Mouse (Mus musculus): ENCODE measurements around the gene Thrb. TPM values are rescaled to one million over a fixed set of nuclear protein-coding genes. Genes with fewer than 3 reads are reported as not detected.

Gene Thrb
- polyA plus RNA-seq, 2 experiments, result 1.3 to 3.9 TPM

DNA sequence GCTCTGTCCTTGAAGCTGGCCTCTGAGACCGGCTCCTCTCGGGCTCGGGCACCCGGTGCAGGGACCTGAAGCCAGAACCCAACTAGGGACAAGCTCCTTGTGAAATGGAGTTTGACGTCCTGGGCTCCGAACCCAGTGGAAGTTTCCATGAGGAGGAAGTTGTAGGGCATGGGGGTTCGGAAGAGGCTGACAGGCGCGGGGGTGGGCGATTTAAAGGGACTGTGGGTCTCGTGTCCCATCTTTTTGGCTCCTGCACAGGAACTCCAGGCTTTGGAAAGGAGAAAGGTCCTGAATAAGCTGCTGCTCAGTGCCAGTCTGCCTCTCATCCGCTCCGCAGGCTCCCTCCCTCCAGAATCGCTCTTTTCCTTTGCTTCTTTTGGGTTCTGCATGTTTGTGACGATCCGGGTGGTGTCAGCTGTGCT lies 1.1 kb downstream of the Thrb start:
- Histone ChIP-seq H3K4me3 (replicated peaks; ENCODE audit: low read length) (peak overlapping the region; percentile 60), H3K27ac (replicated peaks; ENCODE audit: low read depth, low read length) (no peak overlapping the region), H3K9me3 (ENCODE audit: control insufficient read depth, low read length) (no peaks in the 10 kb centered on the region), H3K36me3 (ENCODE audit: control insufficient read depth, insufficient read depth, low read length) (no peaks in the 10 kb centered on the region), H3K4me1 (ENCODE audit: control insufficient read depth, insufficient read depth, low read length) (peaks cover 6% of the 10 kb centered on the region; the same call in 1 of the 2 replicates), H3K27me3 (ENCODE audit: control insufficient read depth, insufficient read depth, low read length) (peaks cover 18% of the 10 kb centered on the region), H3K4me2 (replicated peaks; ENCODE audit: low read depth, low read length, severe bottlenecking) (peak overlapping the region; percentile 98), H3K9ac (ENCODE audit: low read depth, low read length, severe bottlenecking) (peak overlapping the region; percentile 51)
- 0 out of 2 replicates have a peak, but pooled peaks have one; percentile 27 for TF ChIP-seq POLR2A (IDR thresholded peaks at IDR 0.05; ENCODE audit: borderline replicate concordance, extremely low read depth, insufficient read depth, insufficient read length)
- DNase-seq (ENCODE audit: low spot score) (no peak), ATAC-seq (ENCODE audit: low FRiP score, low read depth) (peak; percentile 14; the same call in 1 of the 2 replicates)
- WGBS, result under 1% methylated on average over 15 of the region's 16 CpGs

DNA sequence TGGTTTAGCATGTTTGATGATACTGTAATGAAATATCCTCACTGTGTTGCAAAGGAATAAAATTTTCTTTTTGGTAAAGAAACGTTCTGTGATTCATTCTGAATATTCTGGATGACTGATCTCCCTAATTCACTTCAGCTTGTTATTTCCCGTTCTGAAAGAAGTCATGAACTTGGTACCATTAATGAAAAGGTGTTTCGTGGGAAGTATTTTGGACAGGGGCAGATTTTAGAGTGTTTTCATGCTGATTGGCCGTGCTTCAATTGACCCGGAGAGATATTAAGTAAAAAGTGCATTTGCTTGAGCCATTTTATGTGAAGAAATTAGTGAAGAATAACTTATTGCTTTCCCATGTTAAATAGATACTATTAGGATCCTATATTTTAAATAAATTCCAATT lies 2.0 kb downstream of the Thrb start:
- peaks cover 18% of the 10 kb centered on the region for H3K27me3 ChIP-seq (ENCODE audit: control insufficient read depth, insufficient read depth, low read length)
- no peak for DNase-seq (ENCODE audit: low spot score)

GRCm38 (mm10) chr14:17674335-17674734 lies 14.3 kb downstream of the Thrb start:
- H3K4me1 ChIP-seq (ENCODE audit: control insufficient read depth, insufficient read depth, low read length), result no peaks in the 10 kb centered on the region

More for the DNA sequence above, 2.0 kb downstream of the Thrb start:
- no peak for TF ChIP-seq POLR2A (IDR thresholded peaks at IDR 0.05; ENCODE audit: borderline replicate concordance, extremely low read depth, insufficient read depth, insufficient read length)
- WGBS, result 42% methylated on average over 5 of the region's 5 CpGs
- Histone ChIP-seq H3K9me3 (ENCODE audit: control insufficient read depth, low read length) (no peaks in the 10 kb centered on the region), H3K9ac (ENCODE audit: low read depth, low read length, severe bottlenecking) (no peak overlapping the region), H3K27ac (replicated peaks; ENCODE audit: low read depth, low read length) (no peak overlapping the region), H3K4me1 (ENCODE audit: control insufficient read depth, insufficient read depth, low read length) (peaks cover 6% of the 10 kb centered on the region; the same call in 1 of the 2 replicates), H3K4me3 (replicated peaks; ENCODE audit: low read length) (no peak overlapping the region), H3K36me3 (ENCODE audit: control insufficient read depth, insufficient read depth, low read length) (no peaks in the 10 kb centered on the region), H3K4me2 (replicated peaks; ENCODE audit: low read depth, low read length, severe bottlenecking) (no peak overlapping the region)
- ATAC-seq (ENCODE audit: low FRiP score, low read depth), result no peak

DNA sequence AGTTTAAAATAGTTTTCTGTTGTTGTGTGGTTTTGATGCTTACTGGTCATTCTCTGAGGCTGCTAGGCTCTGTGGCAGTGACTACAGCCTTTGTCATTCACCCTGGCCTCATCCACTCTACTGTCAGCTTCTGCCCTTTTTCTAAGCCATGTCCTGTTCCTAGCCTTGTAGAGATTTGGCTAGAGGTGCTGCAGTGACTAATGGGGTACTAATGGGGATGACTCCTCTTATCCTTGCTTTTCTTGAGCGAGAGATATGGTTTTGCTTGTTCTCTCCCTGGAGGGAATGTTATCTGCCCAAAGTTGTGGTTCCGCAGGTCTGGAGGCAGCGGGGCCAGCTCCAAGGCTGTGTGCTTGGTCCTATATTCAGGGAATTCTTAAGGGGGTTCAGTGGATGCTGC lies 15.2 kb downstream of the Thrb start:
- H3K9ac ChIP-seq (ENCODE audit: low read depth, low read length, severe bottlenecking), result no peak overlapping the region
- no peaks in the 10 kb centered on the region for H3K36me3 ChIP-seq (ENCODE audit: control insufficient read depth, insufficient read depth, low read length)
- H3K4me1 ChIP-seq (ENCODE audit: control insufficient read depth, insufficient read depth, low read length), result no peaks in the 10 kb centered on the region
- no peaks in the 10 kb centered on the region for H3K27me3 ChIP-seq (ENCODE audit: control insufficient read depth, insufficient read depth, low read length)
- no peak overlapping the region for H3K4me2 ChIP-seq (replicated peaks; ENCODE audit: low read depth, low read length, severe bottlenecking)
- ATAC-seq (ENCODE audit: low FRiP score, low read depth), result no peak
- H3K27ac ChIP-seq (replicated peaks; ENCODE audit: low read depth, low read length), result no peak overlapping the region
- no peak for DNase-seq (ENCODE audit: low spot score)
- 86% methylated on average over 3 of the region's 3 CpGs for WGBS
- H3K9me3 ChIP-seq (ENCODE audit: control insufficient read depth, low read length), result no peaks in the 10 kb centered on the region
- TF ChIP-seq POLR2A (IDR thresholded peaks at IDR 0.05; ENCODE audit: borderline replicate concordance, extremely low read depth, insufficient read depth, insufficient read length), result no peak
- H3K4me3 ChIP-seq (replicated peaks; ENCODE audit: low read length), result no peak overlapping the region

More at GRCm38 (mm10) chr14:17674335-17674734, 14.3 kb downstream of the Thrb start:
- DNase-seq (ENCODE audit: low spot score) (no peak), ATAC-seq (ENCODE audit: low FRiP score, low read depth) (no peak)
- H3K27me3 ChIP-seq (ENCODE audit: control insufficient read depth, insufficient read depth, low read length), result no peaks in the 10 kb centered on the region
- H3K36me3 ChIP-seq (ENCODE audit: control insufficient read depth, insufficient read depth, low read length), result no peaks in the 10 kb centered on the region
- no peaks in the 10 kb centered on the region for H3K9me3 ChIP-seq (ENCODE audit: control insufficient read depth, low read length)
- H3K4me3 ChIP-seq (replicated peaks; ENCODE audit: low read length), result no peak overlapping the region
- TF ChIP-seq POLR2A (IDR thresholded peaks at IDR 0.05; ENCODE audit: borderline replicate concordance, extremely low read depth, insufficient read depth, insufficient read length), result no peak
- no peak overlapping the region for H3K4me2 ChIP-seq (replicated peaks; ENCODE audit: low read depth, low read length, severe bottlenecking)
- H3K27ac ChIP-seq (replicated peaks; ENCODE audit: low read depth, low read length), result no peak overlapping the region
- WGBS, result 82% methylated on average over 1 of the region's 1 CpGs
- H3K9ac ChIP-seq (ENCODE audit: low read depth, low read length, severe bottlenecking), result no peak overlapping the region

- Histone ChIP-seq H3K4me2 (replicated peaks; ENCODE audit: low read depth, low read length, severe bottlenecking) (no peak overlapping the region), H3K27me3 (ENCODE audit: control insufficient read depth, insufficient read depth, low read length) (no peaks in the 10 kb centered on the region), H3K36me3 (ENCODE audit: control insufficient read depth, insufficient read depth, low read length) (no peaks in the 10 kb centered on the region), H3K4me1 (ENCODE audit: control insufficient read depth, insufficient read depth, low read length) (no peaks in the 10 kb centered on the region), H3K9me3 (ENCODE audit: control insufficient read depth, low read length) (no peaks in the 10 kb centered on the region), H3K4me3 (replicated peaks; ENCODE audit: low read length) (no peak overlapping the region), H3K9ac (ENCODE audit: low read depth, low read length, severe bottlenecking) (no peak overlapping the region), H3K27ac (replicated peaks; ENCODE audit: low read depth, low read length) (no peak overlapping the region)
- ATAC-seq (ENCODE audit: low FRiP score, low read depth) (no peak), DNase-seq (ENCODE audit: low spot score) (no peak)
- TF ChIP-seq POLR2A (IDR thresholded peaks at IDR 0.05; ENCODE audit: borderline replicate concordance, extremely low read depth, insufficient read depth, insufficient read length), result no peak
These were observed 21.4 kb downstream of the Thrb start for GRCm38 (mm10) chr14:17681479-17681878.

DNA sequence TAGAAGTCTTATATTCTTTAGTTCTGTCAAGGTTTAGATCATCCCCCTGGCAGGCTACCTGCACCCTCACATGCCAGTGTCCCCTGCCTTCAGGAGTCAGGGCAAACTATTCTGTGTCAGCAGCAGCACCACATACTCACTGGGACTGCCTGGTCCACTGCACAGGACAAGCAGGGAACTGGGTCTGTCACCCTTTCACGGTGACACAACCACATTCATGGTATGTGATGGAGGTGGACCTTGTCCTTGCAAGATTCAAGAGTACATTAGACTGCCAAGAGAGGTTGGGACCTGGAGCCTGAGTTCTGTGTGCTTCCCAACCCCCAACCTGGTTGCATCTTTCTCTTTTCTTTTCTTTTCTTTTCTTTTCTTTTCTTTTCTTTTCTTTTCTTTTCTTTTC lies 24.8 kb downstream of the Thrb start:
- H3K27ac ChIP-seq (replicated peaks; ENCODE audit: low read depth, low read length), result no peak overlapping the region
- no peak for ATAC-seq (ENCODE audit: low FRiP score, low read depth)
- 88% methylated on average over 1 of the region's 1 CpGs for whole genome bisulfite sequencing
- no peak for TF ChIP-seq POLR2A (IDR thresholded peaks at IDR 0.05; ENCODE audit: borderline replicate concordance, extremely low read depth, insufficient read depth, insufficient read length)
- no peaks in the 10 kb centered on the region for H3K4me1 ChIP-seq (ENCODE audit: control insufficient read depth, insufficient read depth, low read length)
- H3K4me2 ChIP-seq (replicated peaks; ENCODE audit: low read depth, low read length, severe bottlenecking), result no peak overlapping the region
- DNase-seq (ENCODE audit: low spot score), result no peak
- H3K9me3 ChIP-seq (ENCODE audit: control insufficient read depth, low read length), result no peaks in the 10 kb centered on the region
- H3K4me3 ChIP-seq (replicated peaks; ENCODE audit: low read length), result no peak overlapping the region
- H3K27me3 ChIP-seq (ENCODE audit: control insufficient read depth, insufficient read depth, low read length), result no peaks in the 10 kb centered on the region
- no peaks in the 10 kb centered on the region for H3K36me3 ChIP-seq (ENCODE audit: control insufficient read depth, insufficient read depth, low read length)
- no peak overlapping the region for H3K9ac ChIP-seq (ENCODE audit: low read depth, low read length, severe bottlenecking)
